Mouse (Mus musculus) hindbrain, postnatal 0 days (tissue): ENCODE results near the gene Ttc14. TPM values are rescaled to one million over a fixed set of nuclear protein-coding genes. Genes with fewer than 3 reads are reported as not detected.
A peak's percentile ranks its signal among the peaks of the same experiment; 100 is the strongest.

Experiments
- ATAC-seq: fragments of 200-750 bp; cut with Nextera tagmentation; 2 replicates; pipeline ENCODE4 v1.8.0; 2017; ENCODE audit warnings: mild to moderate bottlenecking, moderate TSS enrichment, moderate library complexity
- DNase-seq: peaks from one replicate; pipeline ENCODE4 v3.0.0-alpha.2; 2015; ENCODE audit warnings: low spot score
- H3K27ac ChIP-seq: fragments of 300-500 bp; sonication (generic); 2 replicates; pipeline ENCODE4 v1.5.1; 2014; ENCODE audit warnings: mild to moderate bottlenecking
- H3K27me3 ChIP-seq: fragments of 300-500 bp; sonication (generic); 2 replicates; pipeline ENCODE4 v1.6.1; 2014; ENCODE audit warnings: low read length, mixed read lengths; ENCODE audit not compliant: insufficient read depth
- H3K36me3 ChIP-seq: fragments of 300-500 bp; sonication (generic); 2 replicates; pipeline ENCODE4 v1.6.1; 2014; ENCODE audit warnings: low read length, mixed read lengths; ENCODE audit not compliant: insufficient read depth
- H3K4me1 ChIP-seq: fragments of 300-500 bp; sonication (generic); 2 replicates; pipeline ENCODE4 v1.6.1; 2014; ENCODE audit warnings: antibody characterized with exemption, low read length, mixed read lengths; ENCODE audit not compliant: insufficient read depth
- H3K4me2 ChIP-seq: fragments of 300-500 bp; sonication (generic); 2 replicates; pipeline ENCODE4 v1.6.1; 2014; ENCODE audit warnings: low read depth, mild to moderate bottlenecking, low read length, moderate library complexity, mixed read lengths
- H3K4me3 ChIP-seq: fragments of 300-500 bp; sonication (generic); 2 replicates; pipeline ENCODE4 v1.5.1; 2014; ENCODE audit warnings: low read length
- H3K9ac ChIP-seq: fragments of 300-500 bp; sonication (generic); replicated peaks from 2 replicates; pipeline ENCODE4 v1.6.1; 2014; ENCODE audit warnings: mild to moderate bottlenecking, low read length, moderate library complexity, mixed read lengths
- H3K9me3 ChIP-seq: fragments of 300-500 bp; sonication (generic); 2 replicates; pipeline ENCODE4 v1.6.1; 2016; ENCODE audit warnings: low read length, mixed read lengths
- CTCF ChIP-seq: IDR thresholded peaks from 2 replicates; pipeline ENCODE4 v1.5.1; 2016; ENCODE audit warnings: antibody characterized with exemption, control low read depth, low read depth
- WGBS: fragments of 180-500 bp; shearing (Covaris S2); extraction: QIAGEN DNeasy Blood & Tissue Kit; methylation state at CpG from one replicate; pipeline ENCODE4 v1.1.7; 2014; 5-methylcytosine and 5-hydroxymethylcytosine counted together
- polyA plus RNA-seq: library from polyadenylated mRNA; unstranded; fragments of >200 nt; fragmentation: Nextera tagmentation; extraction: Ambion mirVana; gene quantifications from 2 replicates; pipeline ENCODE4 v1.2.1, GENCODE M21; 2015
- total RNA-seq: library from RNA; depleted of rRNA; stranded (reverse); fragments of >200 nt; gene quantifications from 2 replicates; pipeline ENCODE4 v1.2.3, GENCODE M21; 2014

The Ttc14 gene
- total and polyA plus RNA-seq, 2 experiments from 2014 or later = 34.3 to 60.9 TPM

DNA sequence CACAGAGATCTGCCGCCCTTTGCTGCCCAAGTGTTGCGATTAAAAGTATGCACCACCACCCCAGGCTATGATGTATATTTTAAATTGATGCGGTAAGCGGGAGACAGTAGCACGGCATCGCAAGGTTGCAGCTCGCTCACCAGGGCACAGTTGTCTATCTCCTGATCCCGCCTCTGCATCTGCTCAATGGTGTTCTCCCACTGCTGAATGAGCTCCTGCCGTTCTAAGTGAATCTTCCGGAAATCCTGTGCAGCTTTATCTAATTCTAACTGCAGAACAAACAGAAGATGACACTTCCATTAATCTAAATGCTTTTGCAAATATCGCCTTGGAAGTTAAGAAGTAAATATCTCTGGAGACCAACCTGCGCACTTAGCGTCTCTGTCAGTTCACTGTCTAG is 36.9 kb downstream of the Ttc14 start:
- no peak overlapping the region for H3K27ac ChIP-seq
- no peak overlapping the region for H3K9ac ChIP-seq
- WGBS = 92% methylated on average over 13 of the region's 13 CpGs
- H3K4me3 ChIP-seq = no peak overlapping the region
- no peaks in the 10 kb centered on the region for H3K4me1 ChIP-seq
- ATAC-seq = no peak
- DNase-seq = no peak
- no peak for TF ChIP-seq CTCF
- H3K4me2 ChIP-seq = no peak overlapping the region
- H3K36me3 ChIP-seq = 0 out of 2 replicates have a peak, but pooled peaks cover 6% of the 10 kb centered on the region
- no peaks in the 10 kb centered on the region for H3K27me3 ChIP-seq
- H3K9me3 ChIP-seq = no peaks in the 10 kb centered on the region

GRCm38 (mm10) chr3:33838877-33839276 is 39.2 kb downstream of the Ttc14 start:
- Histone ChIP-seq H3K4me1 (no peaks in the 10 kb centered on the region), H3K36me3 (no peaks in the 10 kb centered on the region), H3K27me3 (no peaks in the 10 kb centered on the region), H3K27ac (no peak overlapping the region), H3K9me3 (no peaks in the 10 kb centered on the region), H3K9ac (no peak overlapping the region), H3K4me3 (no peak overlapping the region), H3K4me2 (no peak overlapping the region)
- ATAC-seq (no peak), DNase-seq (no peak)
- 69% methylated on average over 10 of the region's 10 CpGs for WGBS
- no peak for TF ChIP-seq CTCF

DNA sequence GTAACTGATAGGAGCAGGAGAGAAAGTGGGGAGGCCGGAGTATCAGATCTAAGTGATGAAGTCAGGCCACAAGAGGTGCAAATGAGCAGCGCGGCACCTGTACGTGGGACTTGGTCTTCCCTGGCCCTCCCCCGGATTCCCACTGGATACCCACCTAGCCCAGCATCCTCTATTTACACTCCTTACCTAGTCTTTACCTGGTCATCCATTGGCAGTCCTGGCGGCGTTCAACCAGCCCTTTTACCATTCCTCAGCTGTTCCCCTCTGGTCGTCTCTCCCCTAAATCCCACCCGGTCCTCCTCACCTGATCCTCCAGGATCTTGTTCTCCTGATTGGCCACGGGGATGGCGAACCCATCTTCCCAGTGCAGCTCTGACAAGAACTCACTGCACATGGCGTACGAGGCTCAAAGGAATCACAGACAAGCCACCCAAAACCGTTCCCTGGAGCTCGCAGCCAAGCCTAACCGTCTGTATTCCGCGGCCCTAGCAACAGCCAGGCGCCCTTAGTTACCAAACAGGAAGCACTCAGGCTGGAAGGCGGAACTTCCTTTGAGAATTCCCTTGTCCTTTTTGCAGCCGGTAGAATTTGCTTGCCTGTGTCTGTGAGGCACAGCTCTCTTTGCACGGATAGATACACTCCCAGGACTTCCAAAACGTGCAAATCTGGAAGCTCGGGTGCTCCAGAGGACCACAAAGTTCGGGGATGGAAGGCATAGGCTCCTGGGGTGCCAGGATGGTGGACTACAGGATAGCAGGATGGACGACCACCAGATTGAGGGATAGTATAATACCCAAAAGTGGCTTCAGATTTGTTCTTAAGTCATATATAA is 44.4 kb downstream of the Ttc14 start, which contains the start of gene Ccdc39:
TSS of gene Ccdc39 (minus strand) at position 510 of the 832 bp plus-strand sequence.
- DNase-seq (peak; percentile 87), ATAC-seq (peak; percentile 93)
- peak within 1 kb of the TSS; percentile 41 for H3K9ac ChIP-seq
- no peaks in the 10 kb centered on the region for H3K36me3 ChIP-seq
- H3K4me1 ChIP-seq = no peaks in the 10 kb centered on the region; the same call in 1 of the 2 replicates
- H3K4me2 ChIP-seq = peak within 1 kb of the TSS; percentile 83
- peak within 1 kb of the TSS; percentile 73 for H3K27ac ChIP-seq
- TF ChIP-seq CTCF = peak; percentile 35
- H3K9me3 ChIP-seq = no peaks in the 10 kb centered on the region
- 6% methylated on average over 26 of the region's 26 CpGs for WGBS
- peak within 1 kb of the TSS; percentile 58 for H3K4me3 ChIP-seq
- no peaks in the 10 kb centered on the region for H3K27me3 ChIP-seq

- ATAC-seq = no peak
- Histone ChIP-seq H3K9me3 (no peaks in the 10 kb centered on the region), H3K27ac (no peak overlapping the region), H3K4me3 (no peak overlapping the region), H3K27me3 (no peaks in the 10 kb centered on the region), H3K4me1 (no peaks in the 10 kb centered on the region; the same call in 1 of the 2 replicates), H3K4me2 (no peak overlapping the region), H3K9ac (no peak overlapping the region), H3K36me3 (no peaks in the 10 kb centered on the region)
- no peak for TF ChIP-seq CTCF
- WGBS = 86% methylated on average over 6 of the region's 6 CpGs
- DNase-seq = no peak
These were observed 47.0 kb downstream of the Ttc14 start for GRCm38 (mm10) chr3:33846639-33847038.

DNA sequence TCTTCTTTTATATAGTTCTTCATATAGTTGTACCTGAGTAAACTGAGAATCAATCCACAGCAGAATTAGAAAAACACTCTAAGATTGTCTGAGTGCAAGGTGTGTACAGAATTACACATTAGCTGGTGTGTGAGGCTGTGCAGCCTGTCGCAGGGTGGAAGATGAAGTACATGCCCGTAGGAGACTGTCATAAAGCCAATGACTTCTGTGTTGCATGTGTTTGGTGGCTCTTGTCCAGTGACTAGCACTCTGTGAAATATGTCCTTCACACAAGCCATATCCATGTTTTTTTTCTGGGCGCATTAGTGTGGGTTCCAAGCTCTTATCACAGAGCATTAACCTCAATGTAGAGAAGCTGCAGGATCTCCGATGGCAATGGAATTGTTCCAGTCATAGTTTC is 51.2 kb downstream of the Ttc14 start:
- ATAC-seq (no peak), DNase-seq (no peak)
- H3K4me1 ChIP-seq = no peaks in the 10 kb centered on the region
- no peaks in the 10 kb centered on the region for H3K27me3 ChIP-seq
- H3K36me3 ChIP-seq = no peaks in the 10 kb centered on the region
- H3K27ac ChIP-seq = no peak overlapping the region
- no peak overlapping the region for H3K9ac ChIP-seq
- H3K4me3 ChIP-seq = no peak overlapping the region
- TF ChIP-seq CTCF = no peak
- 80% methylated on average over 4 of the region's 4 CpGs for WGBS
- H3K4me2 ChIP-seq = no peak overlapping the region
- H3K9me3 ChIP-seq = no peaks in the 10 kb centered on the region

GRCm38 (mm10) chr3:33853062-33853461 is 53.4 kb downstream of the Ttc14 start:
- Histone ChIP-seq H3K36me3 (no peaks in the 10 kb centered on the region), H3K9me3 (no peaks in the 10 kb centered on the region), H3K9ac (no peak overlapping the region), H3K4me3 (no peak overlapping the region), H3K27ac (no peak overlapping the region), H3K4me1 (no peaks in the 10 kb centered on the region), H3K27me3 (no peaks in the 10 kb centered on the region), H3K4me2 (no peak overlapping the region)
- DNase-seq (peak; percentile 66), ATAC-seq (no peak)
- TF ChIP-seq CTCF = peak; percentile 68
- 39% methylated on average over 1 of the region's 1 CpGs for whole genome bisulfite sequencing

GRCm38 (mm10) chr3:33858939-33859338 is 59.3 kb downstream of the Ttc14 start:
- no peak for TF ChIP-seq CTCF
- H3K27me3 ChIP-seq = no peaks in the 10 kb centered on the region
- no peaks in the 10 kb centered on the region for H3K9me3 ChIP-seq
- no peaks in the 10 kb centered on the region for H3K4me1 ChIP-seq
- 86% methylated on average over 3 of the region's 3 CpGs for WGBS
- H3K4me2 ChIP-seq = no peak overlapping the region
- DNase-seq (no peak), ATAC-seq (no peak)
- H3K9ac ChIP-seq = no peak overlapping the region
- H3K4me3 ChIP-seq = no peak overlapping the region
- no peaks in the 10 kb centered on the region for H3K36me3 ChIP-seq
- no peak overlapping the region for H3K27ac ChIP-seq
